Mouse (Mus musculus): ENCODE results near the gene Slc13a5. TPM values are rescaled to one million over a fixed set of nuclear protein-coding genes. Genes with fewer than 3 reads are reported as not detected.

The Slc13a5 gene
- polyA plus RNA-seq, 1 experiment from 2014 or later, result 0.29 TPM

GRCm38 (mm10) chr11:72215410-72215797 lies 51.6 kb downstream of the Slc13a5 start, which contains the start of gene Med31:
Gene Med31 (minus strand): TSS chr11:72215592.
- 5% methylated on average over 29 of the region's 29 CpGs for WGBS
- Histone ChIP-seq H3K27ac (ENCODE audit: low read depth, low read length) (peak within 1 kb of the TSS; percentile 59), H3K9ac (ENCODE audit: low read length) (peak within 1 kb of the TSS; percentile 83), H3K27me3 (ENCODE audit: control insufficient read depth, insufficient read depth, low read length) (no peaks in the 10 kb centered on the region), H3K4me2 (peak within 1 kb of the TSS; percentile 99), H3K36me3 (ENCODE audit: control insufficient read depth, insufficient read depth, low read length) (no peaks in the 10 kb centered on the region; the same call in 1 of the 2 replicates), H3K4me1 (ENCODE audit: control insufficient read depth, insufficient read depth, low read length) (peaks cover 18% of the 10 kb centered on the region), H3K9me3 (ENCODE audit: control insufficient read depth, low read length) (no peaks in the 10 kb centered on the region), H3K4me3 (ENCODE audit: low read depth, low read length) (peak within 1 kb of the TSS; percentile 83)
- DNase-seq (ENCODE audit: low spot score, missing footprints) (no peak), ATAC-seq (ENCODE audit: low FRiP score) (peak; percentile 76)

GRCm38 (mm10) chr11:72214591-72215409 lies 52.2 kb downstream of the Slc13a5 start:
- Histone ChIP-seq H3K36me3 (ENCODE audit: control insufficient read depth, insufficient read depth, low read length) (no peaks in the 10 kb centered on the region; the same call in 1 of the 2 replicates), H3K27me3 (ENCODE audit: control insufficient read depth, insufficient read depth, low read length) (no peaks in the 10 kb centered on the region), H3K4me3 (ENCODE audit: low read depth, low read length) (peak overlapping the region; percentile 83), H3K9ac (ENCODE audit: low read length) (peak overlapping the region; percentile 83), H3K27ac (ENCODE audit: low read depth, low read length) (peak overlapping the region; percentile 59), H3K4me1 (ENCODE audit: control insufficient read depth, insufficient read depth, low read length) (peaks cover 18% of the 10 kb centered on the region), H3K4me2 (peak overlapping the region; percentile 99), H3K9me3 (ENCODE audit: control insufficient read depth, low read length) (no peaks in the 10 kb centered on the region)
- ATAC-seq (ENCODE audit: low FRiP score), result peak; percentile 98
- peak; percentile 100 for DNase-seq (ENCODE audit: low spot score, missing footprints)
- 1% methylated on average over 50 of the region's 51 CpGs for WGBS

- Histone ChIP-seq H3K27ac (ENCODE audit: low read depth, low read length) (no peak overlapping the region), H3K4me3 (ENCODE audit: low read depth, low read length) (peak overlapping the region; percentile 72), H3K27me3 (ENCODE audit: control insufficient read depth, insufficient read depth, low read length) (no peaks in the 10 kb centered on the region), H3K4me2 (peak overlapping the region; percentile 91), H3K9ac (ENCODE audit: low read length) (peak overlapping the region; percentile 83), H3K9me3 (ENCODE audit: control insufficient read depth, low read length) (no peaks in the 10 kb centered on the region), H3K36me3 (ENCODE audit: control insufficient read depth, insufficient read depth, low read length) (no peaks in the 10 kb centered on the region; the same call in 1 of the 2 replicates), H3K4me1 (ENCODE audit: control insufficient read depth, insufficient read depth, low read length) (peaks cover 24% of the 10 kb centered on the region)
- DNase-seq (ENCODE audit: low spot score, missing footprints) (no peak), ATAC-seq (ENCODE audit: low FRiP score) (no peak)
- whole genome bisulfite sequencing, result 24% methylated on average over 17 of the region's 17 CpGs
Observed at GRCm38 (mm10) chr11:72207834-72208377, 59.1 kb downstream of the Slc13a5 start.

GRCm38 (mm10) chr11:72207204-72207833 lies 59.7 kb downstream of the Slc13a5 start, which contains the start of the genes 4933427D14Rik and Txndc17:
Gene 4933427D14Rik (minus strand): TSS chr11:72207459.
Gene Txndc17 (plus strand): TSS chr11:72207547.
- Histone ChIP-seq H3K27me3 (ENCODE audit: control insufficient read depth, insufficient read depth, low read length) (no peaks in the 10 kb centered on the region), H3K9ac (ENCODE audit: low read length) (peak within 1 kb of the TSS; percentile 83), H3K4me3 (ENCODE audit: low read depth, low read length) (peak within 1 kb of the TSS; percentile 72), H3K4me1 (ENCODE audit: control insufficient read depth, insufficient read depth, low read length) (peaks cover 24% of the 10 kb centered on the region), H3K4me2 (peak within 1 kb of the TSS; percentile 91), H3K9me3 (ENCODE audit: control insufficient read depth, low read length) (no peaks in the 10 kb centered on the region), H3K27ac (ENCODE audit: low read depth, low read length) (peak within 1 kb of the TSS; percentile 27), H3K36me3 (ENCODE audit: control insufficient read depth, insufficient read depth, low read length) (no peaks in the 10 kb centered on the region; the same call in 1 of the 2 replicates)
- DNase-seq (ENCODE audit: low spot score, missing footprints) (peak; percentile 98), ATAC-seq (ENCODE audit: low FRiP score) (peak; percentile 95)
- WGBS, result under 1% methylated on average over 42 of the region's 42 CpGs

GRCm38 (mm10) chr11:72206341-72207203 lies 60.5 kb downstream of the Slc13a5 start, which contains the start of gene Gm43951:
Gene Gm43951 (minus strand): TSS chr11:72206840.
- DNase-seq (ENCODE audit: low spot score, missing footprints) (peak; percentile 94), ATAC-seq (ENCODE audit: low FRiP score) (peak; percentile 53)
- Histone ChIP-seq H3K4me2 (peak within 1 kb of the TSS; percentile 91), H3K9ac (ENCODE audit: low read length) (peak within 1 kb of the TSS; percentile 83), H3K4me3 (ENCODE audit: low read depth, low read length) (peak within 1 kb of the TSS; percentile 72), H3K27ac (ENCODE audit: low read depth, low read length) (peak within 1 kb of the TSS; percentile 27), H3K9me3 (ENCODE audit: control insufficient read depth, low read length) (no peaks in the 10 kb centered on the region), H3K4me1 (ENCODE audit: control insufficient read depth, insufficient read depth, low read length) (peaks cover 24% of the 10 kb centered on the region), H3K27me3 (ENCODE audit: control insufficient read depth, insufficient read depth, low read length) (no peaks in the 10 kb centered on the region), H3K36me3 (ENCODE audit: control insufficient read depth, insufficient read depth, low read length) (no peaks in the 10 kb centered on the region; the same call in 1 of the 2 replicates)
- WGBS, result under 1% methylated on average over 43 of the region's 43 CpGs

- no peak overlapping the region for H3K9ac ChIP-seq (ENCODE audit: low read length)
Observed at GRCm38 (mm10) chr11:72205256-72205655, 61.8 kb downstream of the Slc13a5 start.

GRCm38 (mm10) chr11:72203440-72203839 lies 63.6 kb downstream of the Slc13a5 start:
- no peak for ATAC-seq (ENCODE audit: low FRiP score)
- WGBS, result 67% methylated on average over 1 of the region's 1 CpGs
- Histone ChIP-seq H3K27me3 (ENCODE audit: control insufficient read depth, insufficient read depth, low read length) (no peaks in the 10 kb centered on the region), H3K4me2 (no peak overlapping the region), H3K4me3 (ENCODE audit: low read depth, low read length) (no peak overlapping the region), H3K4me1 (ENCODE audit: control insufficient read depth, insufficient read depth, low read length) (peaks cover 24% of the 10 kb centered on the region), H3K36me3 (ENCODE audit: control insufficient read depth, insufficient read depth, low read length) (peaks cover under 1% of the 10 kb centered on the region; the same call in 1 of the 2 replicates), H3K9ac (ENCODE audit: low read length) (no peak overlapping the region), H3K9me3 (ENCODE audit: control insufficient read depth, low read length) (no peaks in the 10 kb centered on the region), H3K27ac (ENCODE audit: low read depth, low read length) (no peak overlapping the region)
- no peak for DNase-seq (ENCODE audit: low spot score, missing footprints)

More at GRCm38 (mm10) chr11:72205256-72205655, 61.8 kb downstream of the Slc13a5 start:
- Histone ChIP-seq H3K27me3 (ENCODE audit: control insufficient read depth, insufficient read depth, low read length) (no peaks in the 10 kb centered on the region), H3K4me3 (ENCODE audit: low read depth, low read length) (peak overlapping the region; percentile 72; the same call in 1 of the 2 replicates), H3K4me2 (peak overlapping the region; percentile 91; the same call in 1 of the 2 replicates), H3K9me3 (ENCODE audit: control insufficient read depth, low read length) (no peaks in the 10 kb centered on the region), H3K4me1 (ENCODE audit: control insufficient read depth, insufficient read depth, low read length) (peaks cover 24% of the 10 kb centered on the region), H3K27ac (ENCODE audit: low read depth, low read length) (no peak overlapping the region), H3K36me3 (ENCODE audit: control insufficient read depth, insufficient read depth, low read length) (no peaks in the 10 kb centered on the region; the same call in 1 of the 2 replicates)
- no peak for ATAC-seq (ENCODE audit: low FRiP score)
- WGBS, result 84% methylated on average over 6 of the region's 6 CpGs
- DNase-seq (ENCODE audit: low spot score, missing footprints), result no peak

- H3K4me3 ChIP-seq (ENCODE audit: low read depth, low read length), result no peak overlapping the region
- no peak overlapping the region for H3K9ac ChIP-seq (ENCODE audit: low read length)
- peak; percentile 65 for DNase-seq (ENCODE audit: low spot score, missing footprints)
- H3K9me3 ChIP-seq (ENCODE audit: control insufficient read depth, low read length), result no peaks in the 10 kb centered on the region
- H3K4me2 ChIP-seq, result no peak overlapping the region
- 94% methylated on average over 8 of the region's 8 CpGs for WGBS
- no peak for ATAC-seq (ENCODE audit: low FRiP score)
- H3K36me3 ChIP-seq (ENCODE audit: control insufficient read depth, insufficient read depth, low read length), result peaks cover 11% of the 10 kb centered on the region; the same call in 1 of the 2 replicates
- no peaks in the 10 kb centered on the region for H3K4me1 ChIP-seq (ENCODE audit: control insufficient read depth, insufficient read depth, low read length)
- no peak overlapping the region for H3K27ac ChIP-seq (ENCODE audit: low read depth, low read length)
- H3K27me3 ChIP-seq (ENCODE audit: control insufficient read depth, insufficient read depth, low read length), result no peaks in the 10 kb centered on the region
Observed at GRCm38 (mm10) chr11:72196506-72196905, 70.5 kb downstream of the Slc13a5 start.

All from midbrain, embryonic 11.5 days (tissue).